In genomic region chr16:72995251-72995954, GRCm38 (mm10) we compare ENCODE assay signal across 7 mouse cellular contexts.
DNase-seq lines count a peak whose midpoint lies in the region; ATAC-seq lines count a peak whose summit lies in the region.

No protein-coding gene starts in this region.

- DNase-seq in urinary bladder, postnatal 36 days (ENCODE audit: low spot score in 2 of 2): peak; percentile 26 to 32
- no peak for DNase-seq in urinary bladder, postnatal 10 days (ENCODE audit: low spot score)
- DNase-seq in cerebellum, adult 11-12 months: peak; percentile 32
- DNase-seq in kidney, postnatal 4 days: peak; percentile 71 to 74
- peak; percentile 59 for DNase-seq in lung, postnatal 10 days
- peak; percentile 33 to 34 for DNase-seq in right cerebral cortex, postnatal 36 days (ENCODE audit: low spot score in 2 of 2)

- peak overlapping the region; percentile 36 for H3K4me2 ChIP-seq in forebrain, embryonic 16.5 days (ENCODE audit: low read length)

- WGBS in forebrain, embryonic 16.5 days: 12% methylated on average over 8 of the region's 8 CpGs

- ATAC-seq in forebrain, embryonic 16.5 days: peak; percentile 59

- peaks cover 16% of the 10 kb centered on the region for H3K4me1 ChIP-seq in forebrain, embryonic 16.5 days (replicated peaks; ENCODE audit: control insufficient read depth, insufficient read depth, low read length)

- no peak overlapping the region for H3K9ac ChIP-seq in forebrain, embryonic 16.5 days (replicated peaks; ENCODE audit: low read depth, low read length)

- H3K27ac ChIP-seq in forebrain, embryonic 16.5 days (ENCODE audit: low read length): peak overlapping the region; percentile 75

- H3K27me3 ChIP-seq in forebrain, embryonic 16.5 days (replicated peaks; ENCODE audit: control insufficient read depth, insufficient read depth, low read length): no peaks in the 10 kb centered on the region

- H3K4me3 ChIP-seq in forebrain, embryonic 16.5 days (replicated peaks; ENCODE audit: low read length): no peak overlapping the region

- H3K36me3 ChIP-seq in forebrain, embryonic 16.5 days (ENCODE audit: control insufficient read depth, insufficient read depth): 0 out of 2 replicates have a peak, but pooled peaks cover 6% of the 10 kb centered on the region

- no peaks in the 10 kb centered on the region for H3K9me3 ChIP-seq in forebrain, embryonic 16.5 days (ENCODE audit: control insufficient read depth, low read length)
